ENCODE assay signal across 12 mouse cellular contexts in the genomic region with DNA sequence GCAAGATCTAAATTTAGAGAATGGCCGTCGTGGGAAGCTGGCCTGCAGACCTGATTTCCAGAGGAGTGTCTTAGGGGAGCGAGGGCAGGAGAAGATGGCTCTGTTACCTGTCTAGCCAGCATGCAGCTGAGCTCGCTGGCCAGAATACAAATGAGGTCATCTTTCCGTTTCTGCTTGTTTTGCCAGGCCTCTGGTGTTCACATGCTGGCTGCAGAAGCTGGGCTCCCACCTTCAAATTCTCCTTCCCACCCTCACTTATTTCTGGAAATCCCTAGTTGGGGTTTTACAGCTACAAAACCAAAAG. TPM values are rescaled to one million over a fixed set of nuclear protein-coding genes. Genes with fewer than 3 reads are reported as not detected.
A peak's percentile ranks its signal among the peaks of the same experiment; 100 is the strongest.
DNase-seq lines count a peak whose midpoint lies in the region; ATAC-seq and TF ChIP-seq lines count a peak whose summit lies in the region.
"Had no signal": no experiment of that assay in that cellular context is flagged by ENCODE, and none has a peak within 500 bp of the region (broad histone marks: within the 10 kb centered on the region; RNA-seq: fewer than 3 reads in every experiment).

No protein-coding gene starts in this region.

- 15% methylated on average over 5 of the region's 5 CpGs for WGBS in heart, embryonic 15.5 days

- no peak for DNase-seq in heart, postnatal 25 days (ENCODE audit: low spot score)
- DNase-seq in CH12.LX (ENCODE audit: extremely low read depth): no peak
- peak; percentile 39 for DNase-seq in brain, embryonic 14.5 days (ENCODE audit: low read depth)
- peak; percentile 25 for DNase-seq in heart, postnatal 4 days
- DNase-seq in kidney, adult 9 months: no peak
- no peak for DNase-seq in testis, postnatal 10 days (ENCODE audit: low spot score)
- DNase-seq in frontal cortex, postnatal 14 days (ENCODE audit: low spot score in 2 of 2): no peak
- DNase-seq: thymus, adult 2 months had no signal

- no peak for TF ChIP-seq POLR2A in CH12.LX (IDR thresholded peaks at IDR 0.05; ENCODE audit: low read depth, low read length)
- no peak for TF ChIP-seq POLR2A in brain, embryonic 14.5 days (IDR thresholded peaks at IDR 0.05; ENCODE audit: borderline replicate concordance, extremely low read depth, insufficient read depth, insufficient read length, poor library complexity, severe bottlenecking)

- peak overlapping the region; percentile 11; the same call in 1 of the 2 replicates for H3K4me2 ChIP-seq in heart, embryonic 15.5 days
- H3K4me2 ChIP-seq in CH12.LX (ENCODE audit: insufficient read depth, low read depth, poor library complexity, severe bottlenecking): no peak overlapping the region; the same call in 1 of the 2 replicates

- H3K9ac ChIP-seq in heart, embryonic 15.5 days: no peak overlapping the region
- H3K9ac ChIP-seq in CH12.LX (ENCODE audit: insufficient read depth, low read depth): no peak overlapping the region
- H3K9ac ChIP-seq: neural tube, embryonic 12.5 days had no signal

- H3K9me3 ChIP-seq in heart, embryonic 15.5 days (replicated peaks): no peaks in the 10 kb centered on the region
- H3K9me3 ChIP-seq in CH12.LX (replicated peaks; ENCODE audit: low read length): peaks cover 2% of the 10 kb centered on the region
- H3K9me3 ChIP-seq: neural tube, embryonic 12.5 days had no signal

- no peaks in the 10 kb centered on the region for H3K36me3 ChIP-seq in heart, embryonic 15.5 days
- H3K36me3 ChIP-seq in CH12.LX (replicated peaks in 1 of 2; ENCODE audit: control insufficient read depth in 1 of 2, insufficient read depth in 1 of 2, low read length in 1 of 2): peaks cover 0 to under 1% of the 10 kb centered on the region in 2 experiments
- H3K36me3 ChIP-seq: neural tube, embryonic 12.5 days had no signal

- no peak overlapping the region for H3K4me3 ChIP-seq in heart, embryonic 15.5 days
- H3K4me3 ChIP-seq in CH12.LX (replicated peaks in 1 of 3; ENCODE audit: low read depth in 2 of 3, low read length in 2 of 3, poor library complexity in 1 of 3): no peak overlapping the region
- H3K4me3 ChIP-seq: neural tube, embryonic 12.5 days had no signal

- in situ Hi-C loops in CH12.LX (cut with MboI; ENCODE audit: low pct_ligation_motif_present, low pct_unique_long_range_greater_than_20kb, low sequenced_read_pairs): loop anchor here (5.0 kb wide), 1 partner anchor 68 kb away; no protein-coding TSS in a partner anchor

- H3K4me1 ChIP-seq in heart, embryonic 15.5 days (replicated peaks): peaks cover 16% of the 10 kb centered on the region
- H3K4me1 ChIP-seq in CH12.LX (ENCODE audit: control insufficient read depth in 1 of 2, insufficient read depth in 2 of 2): peaks cover 30 to 75% of the 10 kb centered on the region in 2 experiments

- no peak for ATAC-seq in heart, embryonic 15.5 days (replicated peaks; ENCODE audit: insufficient number of reproducible peaks, insufficient read depth, low FRiP score, low read depth)
- ATAC-seq: CD4-positive, CD25-positive, alpha-beta regulatory T cell, adult 4 months had no signal

- no peak for TF ChIP-seq EP300 in CH12.LX (IDR thresholded peaks at IDR 0.05; ENCODE audit: low read length)

- no peak for TF ChIP-seq RAD21 in CH12.LX (IDR thresholded peaks at IDR 0.05; ENCODE audit: low read depth, low read length)

- no peaks in the 10 kb centered on the region; the same call in 1 of the 2 replicates for H3K79me2 ChIP-seq in CH12.LX (replicated peaks; ENCODE audit: control insufficient read depth, extremely low read depth, insufficient read depth, poor library complexity, severe bottlenecking)

- H3K27ac ChIP-seq in heart, embryonic 15.5 days: peak overlapping the region; percentile 37; the same call in 1 of the 2 replicates
- H3K27ac ChIP-seq in CH12.LX (ENCODE audit: insufficient read depth, low read depth): no peak overlapping the region; the same call in 1 of the 2 replicates
- H3K27ac ChIP-seq: kidney, postnatal 0 days had no signal

- dilution Hi-C loops in CH12.LX (cut with MboI; ENCODE audit: extremely low pct_ligation_motif_present, extremely low pct_unique_long_range_greater_than_20kb, low sequenced_read_pairs): no loop called here

- intact Hi-C loops in heart, postnatal 25 days (cut with DNase I): no loop called here

- no peak for TF ChIP-seq CTCF in CH12.LX (conservative IDR thresholded peaks at IDR 0.05 in 1 of 2, IDR thresholded peaks at IDR 0.05 in 1 of 2; ENCODE audit: low read depth in 2 of 2, low read length in 2 of 2)
- TF ChIP-seq CTCF in brain, embryonic 14.5 days (IDR thresholded peaks at IDR 0.05; ENCODE audit: borderline replicate concordance, extremely low read depth, insufficient read depth, insufficient read length): no peak

- H3K27me3 ChIP-seq in heart, embryonic 15.5 days: no peaks in the 10 kb centered on the region
- H3K27me3 ChIP-seq in CH12.LX (replicated peaks): no peaks in the 10 kb centered on the region
- H3K27me3 ChIP-seq: neural tube, embryonic 12.5 days had no signal

TF ChIP-seq in CH12.LX, 34 proteins besides CTCF, POLR2A, EP300 and RAD21:
- TF ChIP-seq JUND (conservative IDR thresholded peaks at IDR 0.05; ENCODE audit: low read depth, low read length) (0 out of 2 replicates have a peak, but pooled peaks have one; percentile 23), TCF12 (IDR thresholded peaks at IDR 0.05; ENCODE audit: low read depth, low read length) (no peak), HCFC1 (IDR thresholded peaks at IDR 0.05; ENCODE audit: low read depth, low read length) (no peak), CHD2 (IDR thresholded peaks at IDR 0.05; ENCODE audit: low read length) (no peak), BHLHE40 (IDR thresholded peaks at IDR 0.05; ENCODE audit: low read depth, low read length) (no peak), UBTF (IDR thresholded peaks at IDR 0.05; ENCODE audit: low read depth, low read length) (no peak)
TF ChIP-seq in CH12.LX: peak in this region for 1.

RNA-seq across cellular contexts. Expression of gene Sub1, which starts 43.6 kb away (rescaled TPM):
- polyA plus RNA-seq in heart, embryonic 15.5 days (2015; fragmentation: Nextera tagmentation; extraction: Ambion mirVana): 400 and 494 TPM in 2 replicates
- 10 to 100 TPM; 73.6 to 82.5 TPM for total RNA-seq in heart, postnatal 25 days (2021)
- total RNA-seq in CH12.LX (2012; rRNA removed): 553 and 781 TPM in 2 replicates
- 2,677 and 3,148 TPM in 2 replicates for total RNA-seq in CH12.LX (2014; rRNA removed)
- 1,927 and 2,021 TPM in 2 replicates for polyA plus RNA-seq in CH12.LX (2012; ENCODE audit: insufficient read length, low read depth)
- 128 and 151 TPM in 2 replicates for polyA plus RNA-seq in brain, embryonic 14.5 days (2012; rRNA removed)
- 100 to 1,000 TPM; 183 to 198 TPM for total RNA-seq in heart, postnatal 4 days (2021)

Comparison
In these comparisons a context has a peak if more than half of its experiments do, and no peak if none do; other contexts are left out.
1. DNase-seq: peak in brain, embryonic 14.5 days (single experiment) and heart, postnatal 4 days (single experiment); none in heart, postnatal 25 days (single experiment), CH12.LX (single experiment), kidney, adult 9 months (single experiment), testis, postnatal 10 days (single experiment) and frontal cortex, postnatal 14 days (0 of 2).